Mouse (Mus musculus) cerebellum, postnatal 25 days (tissue): ENCODE measurements at regions not wholly inside any gene's neighbourhood (a gene's known extent, or its start where the extent isn't known, plus 50 kb on each side); places are given as distances from the start of the nearest gene placed in this dataset.
A peak's percentile ranks its signal among the peaks of the same experiment; 100 is the strongest.

Experiments used
- DNase-seq, 2 experiments: peaks; one replicate each; pipeline ENCODE4 v3.0.0; 2021; ENCODE audit warnings: mixed read lengths in 2 of 2

DNA sequence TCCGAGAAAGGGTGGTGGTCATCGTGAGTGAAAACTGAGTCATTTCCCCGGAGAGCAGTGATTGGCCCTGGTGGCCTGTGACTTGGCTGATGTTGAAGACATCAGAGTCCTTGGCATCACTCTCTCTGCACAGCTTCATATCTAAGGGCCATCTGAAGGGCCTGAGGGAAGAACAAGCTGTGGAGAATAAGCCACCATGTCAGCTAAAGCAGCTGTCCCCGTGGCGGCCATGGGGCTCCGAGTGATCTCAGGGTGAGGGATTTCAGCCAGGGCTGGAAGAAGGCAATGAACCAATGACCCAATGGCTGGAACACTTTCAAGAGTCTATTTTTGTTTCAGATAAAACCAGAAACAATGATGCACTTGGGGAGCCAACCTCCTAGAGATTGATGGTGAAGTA, 62.2 kb downstream of the Ttc32 start:
- DNase-seq = no peak

DNA sequence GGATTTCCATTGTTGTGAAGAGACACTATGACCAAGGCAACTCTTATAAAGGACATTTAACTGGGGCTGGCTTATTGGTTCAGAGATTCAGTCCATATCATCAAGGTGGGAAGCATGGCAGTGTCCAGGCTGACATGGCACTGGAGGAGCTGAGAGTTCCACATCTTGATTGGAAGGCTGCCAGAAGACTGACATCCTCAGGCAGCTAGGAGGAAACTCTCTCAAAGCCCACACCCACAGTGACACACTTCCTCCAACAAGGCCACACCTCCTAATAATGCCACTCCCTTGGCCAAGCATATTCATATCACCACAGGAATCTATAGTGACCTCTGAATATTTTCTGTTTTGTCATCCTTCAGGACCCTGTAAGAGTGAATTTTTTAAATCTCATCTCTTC, 65.3 kb downstream of the Ttc32 start:
- DNase-seq = no peak

DNA sequence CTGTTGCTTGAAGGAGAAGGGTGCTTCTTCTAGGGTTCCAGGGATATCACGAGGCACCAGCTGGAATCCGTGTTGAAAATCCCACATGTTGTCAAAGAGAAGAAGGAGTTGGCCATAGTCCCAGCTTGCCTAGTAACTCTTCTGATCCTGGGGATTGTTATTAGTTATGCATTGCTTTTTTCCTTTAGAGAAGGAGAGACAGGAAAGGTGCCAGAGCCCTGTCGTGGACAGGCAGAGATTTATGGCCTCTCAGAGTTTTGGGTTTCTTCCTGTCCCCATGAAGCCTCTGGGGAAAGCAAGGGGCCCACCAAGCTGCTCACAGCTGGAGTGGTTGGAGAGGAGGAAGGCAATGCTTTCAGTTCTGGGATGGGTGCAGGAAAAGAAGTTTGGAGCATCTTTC, 76.6 kb downstream of the Ttc32 start:
- DNase-seq = no peak

DNA sequence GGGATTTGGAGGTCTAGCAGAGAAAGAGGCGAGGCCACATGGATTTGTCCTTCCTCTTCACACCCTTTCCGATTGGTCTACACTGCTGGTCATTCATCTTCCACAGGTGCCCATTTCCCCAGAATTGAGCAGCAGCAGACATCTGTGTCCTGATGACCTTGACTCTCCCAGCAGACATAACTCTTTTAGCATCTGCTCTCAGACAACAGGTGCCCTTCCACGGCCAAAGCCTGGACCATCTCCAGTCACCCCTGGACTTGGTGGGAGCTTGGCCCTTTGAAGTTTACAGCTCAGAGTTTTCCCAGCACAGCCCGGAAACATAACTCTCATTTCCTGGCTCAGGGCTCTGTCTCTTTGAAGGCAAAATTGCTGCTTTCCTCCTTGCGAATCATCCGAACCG, 80.0 kb downstream of the Ttc32 start:
- no peak for DNase-seq

DNA sequence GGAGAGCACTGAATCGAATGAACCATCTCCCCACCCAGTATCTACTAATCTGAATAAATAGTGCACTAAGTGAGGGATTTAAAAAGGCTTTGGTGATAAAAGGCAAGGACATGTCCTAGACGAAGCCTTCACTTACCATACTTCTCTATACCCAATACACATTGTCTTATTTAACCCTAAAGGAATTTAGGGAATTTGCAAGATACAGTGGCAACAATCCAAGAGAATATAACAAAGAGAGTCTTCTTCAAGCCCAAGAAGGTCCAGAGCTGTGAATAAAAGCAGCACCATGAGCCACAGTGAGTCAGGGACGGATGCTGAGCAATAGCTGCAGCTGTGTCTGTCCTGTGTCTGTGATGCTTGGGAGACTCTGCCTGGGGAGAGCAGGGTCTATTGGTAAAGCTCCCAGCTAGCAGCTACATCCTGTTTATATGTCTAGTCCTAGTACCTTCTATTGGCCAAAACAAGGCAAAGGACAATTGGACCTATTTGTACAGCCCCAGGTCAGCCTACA, 82.4 kb downstream of the Ttc32 start:
- DNase-seq = no peak

DNA sequence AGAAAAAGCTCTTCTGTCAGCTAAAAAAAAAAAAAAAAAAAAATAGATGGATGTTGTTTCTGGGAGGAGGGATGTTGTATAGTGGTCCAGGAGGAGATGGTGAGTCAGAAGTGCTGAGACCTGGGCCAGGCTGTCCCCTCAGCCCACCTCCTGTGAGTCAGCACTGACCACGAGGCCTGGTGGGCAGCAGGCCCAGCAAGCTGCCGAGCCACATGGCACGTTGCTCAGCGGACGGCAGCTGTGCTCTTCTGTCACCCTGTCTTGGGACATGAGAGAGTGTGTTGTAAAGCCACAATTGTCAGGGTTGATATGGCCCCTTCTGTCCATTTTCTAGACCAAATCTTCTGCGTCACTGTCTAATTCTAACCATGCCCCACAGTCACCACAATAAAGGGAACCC, 83.9 kb downstream of the Ttc32 start:
- peak; percentile 61 to 79 for DNase-seq

DNA sequence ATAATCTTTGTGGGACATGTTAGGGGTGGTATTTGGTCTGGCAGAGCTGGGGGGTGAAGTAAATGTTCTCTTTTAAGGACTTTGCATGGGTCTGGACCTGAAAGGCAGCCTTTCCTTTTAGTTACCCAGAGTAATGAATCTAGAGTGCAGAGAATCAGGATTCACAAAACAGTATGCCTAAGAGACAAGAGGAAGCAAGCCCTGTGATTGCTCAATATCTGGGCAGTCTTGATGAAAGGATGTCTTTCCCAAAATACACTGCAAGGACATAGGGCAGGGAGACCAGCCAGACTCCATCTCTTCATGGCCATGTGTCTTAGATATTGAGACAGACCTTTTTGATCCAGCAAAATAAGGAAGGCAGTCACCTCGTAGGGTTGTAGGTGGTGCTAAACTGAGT, 84.3 kb downstream of the Ttc32 start:
- no peak for DNase-seq

DNA sequence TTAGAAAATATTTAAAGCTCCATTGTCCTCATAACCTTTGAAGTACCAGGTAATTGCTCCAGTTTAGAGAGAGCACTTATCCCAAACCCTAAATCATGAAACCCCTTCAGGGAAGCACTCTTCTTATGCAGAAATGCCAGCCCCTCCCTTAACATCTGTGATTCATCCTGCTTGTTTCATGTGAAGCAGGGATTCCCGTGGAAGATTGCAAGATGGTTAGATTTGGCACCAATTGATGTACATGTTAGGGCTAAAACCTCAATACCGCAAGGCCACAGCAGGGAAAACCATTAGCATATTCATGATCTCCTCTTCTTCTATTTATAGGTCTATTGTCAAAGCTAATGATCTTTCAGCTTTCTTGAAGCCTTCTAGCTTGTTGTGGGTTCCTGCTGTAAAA, 88.8 kb downstream of the Ttc32 start:
- no peak for DNase-seq

DNA sequence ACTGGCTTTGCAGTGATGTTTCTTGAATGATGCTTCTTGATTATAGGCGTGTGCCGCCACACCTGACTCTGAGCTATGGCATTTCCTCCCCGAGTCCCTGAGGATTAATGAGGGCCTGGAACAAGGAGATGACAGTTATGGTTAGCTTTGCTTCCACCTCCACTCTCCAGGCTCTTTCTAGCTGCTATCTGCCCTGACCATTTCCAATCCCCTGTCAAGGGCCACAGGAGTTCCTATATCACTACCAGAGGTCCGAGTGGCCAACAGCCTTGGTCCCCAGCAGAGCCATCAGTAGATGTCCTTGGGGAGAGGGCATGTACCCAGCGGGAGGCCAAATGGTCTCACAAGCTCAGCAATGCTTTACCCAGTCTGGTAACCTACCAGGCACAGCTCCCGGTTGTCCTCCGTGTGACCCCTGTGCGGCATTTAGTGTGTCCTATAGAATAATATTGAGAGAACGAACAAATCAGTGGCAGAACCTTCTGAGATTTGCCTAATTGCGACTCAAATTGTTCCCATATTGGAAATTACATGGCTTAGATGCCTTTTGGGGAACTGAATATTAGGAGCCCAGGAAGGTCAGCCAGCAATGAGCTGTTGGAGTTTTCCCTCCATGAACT, 98.2 kb downstream of the Ttc32 start:
- no peak for DNase-seq

DNA sequence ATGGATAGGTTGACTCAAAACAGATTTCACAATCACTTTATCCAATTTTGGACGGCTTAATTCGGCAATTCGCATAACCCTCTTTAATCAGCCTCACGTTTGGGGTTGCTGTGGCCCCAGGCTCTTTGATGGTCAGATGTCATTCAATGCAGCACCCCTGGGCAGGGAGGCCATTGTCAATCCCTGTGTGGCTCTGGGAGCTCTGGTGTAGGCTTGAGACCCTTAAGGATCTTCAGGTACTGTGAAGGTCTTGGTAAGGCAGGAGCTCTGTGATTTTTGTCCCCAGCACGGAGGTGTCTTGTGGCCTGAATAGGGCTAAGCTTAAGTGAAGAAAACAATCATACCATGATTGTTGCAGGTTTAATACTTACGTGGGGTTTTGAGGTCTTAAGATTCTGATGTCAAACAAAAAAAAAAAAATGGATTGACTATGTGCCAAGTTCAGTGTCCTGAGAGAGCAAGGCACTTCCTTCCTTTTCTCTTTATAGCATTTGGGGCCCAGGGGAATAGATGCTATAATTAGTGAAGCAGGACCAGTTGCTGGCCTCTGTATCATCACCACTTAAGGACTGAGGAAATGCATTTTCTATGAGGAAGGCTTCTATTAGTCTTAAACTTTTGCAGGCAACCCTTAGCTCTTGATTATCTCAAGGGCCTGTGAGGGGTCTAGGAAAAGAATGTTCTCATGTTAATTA, 98.9 kb downstream of the Ttc32 start:
- no peak for DNase-seq

DNA sequence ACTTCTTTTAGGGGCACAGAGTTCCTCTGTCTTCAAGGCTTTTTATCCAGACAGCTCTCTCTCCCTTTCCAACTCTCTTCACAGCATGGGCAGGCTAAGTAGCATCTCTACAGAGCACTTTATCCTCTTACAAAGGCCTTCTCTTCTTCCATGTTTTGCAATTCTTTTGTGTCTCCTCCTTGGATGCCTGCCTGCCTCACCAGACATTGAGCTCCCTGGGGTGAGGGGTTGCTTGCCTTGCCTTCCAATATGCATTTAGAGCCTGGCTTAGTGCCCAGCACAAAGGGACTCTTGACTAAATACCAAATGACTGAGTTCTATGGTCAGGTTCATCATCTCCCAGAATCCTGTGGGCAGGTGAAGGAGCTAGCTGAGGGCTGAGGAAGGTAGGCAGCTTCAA, 102.8 kb downstream of the Ttc32 start:
- peak; percentile 27 to 37 for DNase-seq

DNA sequence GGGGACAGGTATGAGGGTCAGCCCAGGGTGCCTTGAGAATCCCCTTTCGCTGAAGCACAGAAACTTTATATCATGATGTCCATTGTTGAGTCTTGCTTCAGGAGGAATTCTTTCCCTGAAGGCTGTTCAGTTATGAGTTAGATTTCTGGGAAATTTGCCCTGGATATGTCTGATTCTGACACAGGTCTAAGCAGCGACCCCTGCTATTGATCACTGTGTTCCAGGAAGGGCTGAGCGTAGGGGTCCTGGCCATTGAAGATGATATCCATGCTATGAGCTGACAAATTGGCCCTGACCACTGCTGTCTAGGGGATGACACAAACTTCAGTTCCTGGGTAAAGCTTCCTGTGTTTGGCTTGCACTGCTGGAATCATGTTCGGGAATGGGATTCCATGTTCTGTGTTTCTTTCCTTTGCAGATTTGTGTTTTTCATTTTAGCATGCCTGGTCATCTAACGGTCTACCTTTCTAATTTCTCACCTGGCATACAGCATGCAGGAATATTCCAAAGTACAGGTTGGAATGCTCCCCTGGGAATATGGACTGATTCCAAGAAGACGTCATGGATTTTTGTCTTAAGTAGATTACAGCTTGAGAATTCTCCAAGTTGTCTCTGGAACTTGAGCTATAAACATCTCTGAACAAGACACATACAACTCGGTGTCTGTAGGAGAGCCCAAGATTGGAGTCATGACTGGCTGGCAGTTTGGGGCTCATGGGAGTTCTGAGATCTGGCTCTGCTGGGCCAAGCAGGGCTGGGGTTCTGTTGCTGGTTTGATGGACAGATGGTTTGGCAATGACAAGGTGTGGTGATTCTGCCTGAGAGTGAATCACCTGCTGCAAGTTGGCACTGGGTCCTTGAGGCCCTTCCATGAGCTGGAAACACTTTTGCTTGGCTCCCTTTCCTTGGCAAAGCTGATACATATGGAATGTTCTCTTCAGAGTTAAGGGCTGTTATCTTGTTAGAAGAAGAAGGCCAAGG, 104.4 kb downstream of the Ttc32 start:
- DNase-seq = peak; percentile 78 to 82

DNA sequence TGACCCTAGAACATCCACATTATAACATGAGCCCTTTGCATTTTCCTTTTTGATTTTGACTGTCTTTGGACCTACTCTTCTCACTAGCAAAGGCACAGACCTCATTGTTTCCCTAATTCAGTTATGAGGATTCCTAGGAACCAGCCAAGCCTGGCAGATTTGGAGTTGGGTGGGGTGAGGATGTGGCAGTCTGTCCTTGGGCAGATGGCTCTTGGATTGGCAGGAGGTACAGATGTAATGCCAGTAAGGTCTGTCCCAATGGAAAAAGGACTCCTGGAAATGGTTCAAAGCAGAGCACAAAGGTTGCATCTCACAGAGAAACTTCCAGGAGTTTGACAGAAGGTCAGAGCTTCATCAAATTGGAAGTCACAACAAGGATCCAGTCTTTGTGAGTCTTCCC, 121.2 kb downstream of the Ttc32 start:
- DNase-seq = no peak

DNA sequence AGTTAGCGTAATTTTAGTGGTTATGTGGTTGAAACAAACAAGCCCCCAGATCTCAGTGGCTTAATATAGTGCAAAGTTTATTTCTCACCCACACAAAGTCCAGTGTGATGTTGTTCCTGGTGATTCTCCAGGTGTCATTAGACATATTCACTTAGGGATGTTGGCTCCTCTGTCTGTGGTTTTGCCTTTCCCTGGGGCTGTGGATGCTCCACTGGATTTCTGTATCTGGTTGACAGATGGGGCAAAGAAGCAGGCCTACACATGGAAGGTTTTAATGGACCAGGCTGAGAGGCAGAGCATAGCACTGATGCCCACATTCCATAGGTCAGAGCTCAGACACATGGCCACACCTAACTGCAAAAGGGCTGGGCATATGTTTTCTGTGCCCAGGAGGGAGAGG, 121.6 kb downstream of the Ttc32 start:
- DNase-seq = no peak

DNA sequence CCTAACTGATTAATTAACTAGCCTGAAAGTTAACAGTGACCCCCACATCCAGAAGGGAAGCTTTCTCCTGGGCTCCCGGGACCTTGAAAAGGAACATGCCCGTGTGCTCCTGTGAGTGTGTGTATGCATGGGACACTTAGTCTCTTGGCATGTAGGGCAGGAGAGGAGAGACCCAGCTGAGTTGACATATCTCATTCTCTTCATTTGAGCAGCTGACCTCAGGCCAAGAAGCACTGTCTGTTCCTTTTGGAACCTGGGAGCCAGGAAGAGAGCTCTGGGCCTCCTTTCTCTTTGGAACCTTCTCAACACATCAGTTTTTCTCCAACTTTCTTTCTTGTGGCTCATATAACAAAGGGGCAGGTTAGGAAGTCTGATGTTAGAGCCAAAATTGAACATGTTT, 124.7 kb downstream of the Ttc32 start:
- DNase-seq = no peak

DNA sequence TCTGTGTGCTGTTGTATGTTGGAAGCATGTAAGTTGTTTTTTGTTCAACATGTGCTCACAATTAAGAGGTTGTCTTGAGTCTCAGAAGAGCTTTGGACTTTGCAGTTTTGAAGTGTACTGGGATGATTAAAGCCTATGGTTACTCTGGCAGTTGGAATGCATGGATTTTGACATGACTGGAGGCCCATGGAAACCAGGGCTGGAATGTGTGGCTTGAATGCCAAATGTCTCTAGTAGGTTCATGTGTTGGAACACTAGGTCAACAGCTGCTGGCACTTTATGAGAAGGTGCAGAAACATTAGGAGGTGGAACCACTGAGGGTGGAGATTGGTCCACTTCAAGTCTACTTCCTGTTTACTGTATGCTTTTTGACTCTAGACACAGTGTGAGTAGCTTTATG, 127.0 kb downstream of the Ttc32 start:
- DNase-seq = no peak

DNA sequence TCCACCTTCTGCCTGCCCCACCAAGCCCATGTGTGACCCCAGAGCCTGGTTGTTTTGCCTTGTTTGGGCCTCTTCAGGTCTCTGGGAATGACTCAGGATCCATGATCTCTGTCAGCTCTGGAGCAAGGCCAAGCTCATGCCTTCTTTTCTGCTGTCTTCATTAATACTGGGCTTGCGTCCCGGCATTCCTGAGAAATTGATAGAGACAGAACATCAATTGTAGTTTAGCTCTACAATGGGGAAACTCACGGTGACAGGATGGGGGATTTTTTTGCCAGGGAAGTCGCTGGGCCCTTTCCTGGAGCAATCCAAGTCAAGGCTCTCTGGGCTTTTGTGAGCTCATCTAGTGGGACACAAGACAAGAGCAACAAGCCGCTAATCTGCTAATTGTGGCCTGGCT, 129.0 kb downstream of the Ttc32 start:
- DNase-seq = no peak

DNA sequence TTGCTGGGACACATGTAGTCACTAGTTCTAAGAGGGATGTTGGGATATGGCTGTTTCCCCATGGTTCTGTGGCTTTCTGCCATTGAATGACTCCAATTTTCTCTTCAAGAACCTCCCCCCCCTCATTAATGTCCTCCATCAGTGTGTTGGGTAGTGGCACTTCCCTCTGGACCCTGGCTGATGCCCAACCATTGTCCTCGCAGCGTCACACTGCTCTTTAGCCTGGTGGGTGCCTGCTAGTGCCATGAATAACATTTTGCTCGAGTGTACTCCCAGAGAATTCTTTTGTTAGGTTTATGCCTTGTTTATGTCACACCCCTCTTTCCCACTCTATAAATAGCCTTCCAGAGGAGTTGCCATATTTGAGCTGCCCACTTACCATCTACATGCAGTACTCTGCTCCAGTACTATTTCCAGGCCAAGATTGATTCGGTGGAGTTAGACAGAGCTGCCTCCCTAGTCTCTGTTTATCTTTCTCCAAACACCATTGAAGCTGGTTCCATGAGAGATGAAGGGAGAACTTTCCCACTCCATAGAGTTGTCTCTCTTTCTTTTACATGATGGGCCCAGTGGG, 135.7 kb downstream of the Ttc32 start:
- DNase-seq = no peak

DNA sequence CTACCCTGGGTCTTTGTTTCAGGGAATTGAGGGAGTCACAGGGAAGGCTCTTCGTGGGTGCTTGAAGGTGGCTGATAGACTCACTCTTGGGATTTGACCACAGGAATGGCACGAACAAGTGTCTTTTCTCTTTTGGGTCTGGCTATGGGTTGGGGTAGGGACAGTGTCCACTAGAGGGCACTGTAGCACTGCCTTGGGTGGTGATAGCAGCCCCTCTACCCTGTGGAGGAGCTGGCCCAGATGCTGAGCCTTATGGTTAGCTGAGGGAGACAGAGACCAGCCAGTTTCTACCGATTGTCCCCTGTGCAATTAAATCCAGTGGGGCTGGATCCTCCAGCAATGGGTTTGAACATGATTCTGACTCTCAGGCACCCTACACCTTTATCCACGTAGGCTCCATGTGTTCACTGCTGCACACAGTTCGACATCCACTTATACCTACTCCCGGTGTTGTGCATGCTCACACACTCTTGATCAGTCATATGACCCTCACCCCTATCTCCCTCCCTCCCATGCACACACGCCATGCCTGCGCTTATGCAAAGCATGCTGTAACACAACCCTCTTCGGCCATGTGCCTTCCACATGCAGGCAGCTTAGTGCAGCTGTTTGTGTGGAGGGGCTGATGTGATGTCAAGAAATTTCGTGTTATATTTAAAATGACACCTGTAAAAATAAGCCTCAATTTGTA, 136.6 kb downstream of the Ttc32 start:
- peak in 1 of 2 experiments; percentile 31 for DNase-seq

DNA sequence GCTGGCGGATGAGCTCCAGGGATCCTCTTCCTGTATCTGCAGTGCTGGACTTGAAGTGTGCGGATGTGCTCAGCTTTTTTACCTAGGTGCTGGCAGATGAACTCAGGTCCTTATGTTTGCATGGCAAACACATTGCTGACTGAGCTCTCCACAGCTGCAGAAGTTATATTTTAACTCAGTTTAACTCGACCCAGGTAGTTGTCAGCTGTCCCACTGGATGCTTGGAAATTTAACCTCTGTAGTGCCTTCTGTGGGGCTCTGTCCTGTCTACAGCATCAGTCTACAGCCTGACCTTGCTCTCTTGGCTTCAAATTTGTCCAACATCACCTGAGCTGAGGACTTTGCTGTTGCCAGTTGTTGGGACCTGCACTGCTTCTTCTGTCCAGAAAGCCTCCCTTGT, 139.2 kb downstream of the Ttc32 start:
- DNase-seq = no peak

DNA sequence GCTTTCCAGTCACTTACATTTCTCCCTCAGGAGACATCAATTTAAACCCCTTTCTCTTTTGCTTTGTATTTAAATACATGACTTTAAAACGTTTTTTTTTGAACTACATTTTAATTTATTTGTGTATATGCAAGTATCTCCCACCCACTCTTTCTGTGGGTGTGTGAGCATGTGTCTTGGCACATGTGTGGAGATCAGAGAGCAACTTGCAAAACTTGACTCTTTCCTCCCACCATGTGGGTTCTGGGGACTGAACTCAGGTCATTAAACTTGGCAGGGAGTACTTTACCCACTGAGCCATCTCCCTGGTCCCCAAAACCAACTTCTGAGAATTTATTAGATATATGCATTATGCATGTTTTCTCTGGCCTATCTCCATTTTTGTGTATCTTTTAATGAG, 143.9 kb downstream of the Ttc32 start:
- no peak for DNase-seq

DNA sequence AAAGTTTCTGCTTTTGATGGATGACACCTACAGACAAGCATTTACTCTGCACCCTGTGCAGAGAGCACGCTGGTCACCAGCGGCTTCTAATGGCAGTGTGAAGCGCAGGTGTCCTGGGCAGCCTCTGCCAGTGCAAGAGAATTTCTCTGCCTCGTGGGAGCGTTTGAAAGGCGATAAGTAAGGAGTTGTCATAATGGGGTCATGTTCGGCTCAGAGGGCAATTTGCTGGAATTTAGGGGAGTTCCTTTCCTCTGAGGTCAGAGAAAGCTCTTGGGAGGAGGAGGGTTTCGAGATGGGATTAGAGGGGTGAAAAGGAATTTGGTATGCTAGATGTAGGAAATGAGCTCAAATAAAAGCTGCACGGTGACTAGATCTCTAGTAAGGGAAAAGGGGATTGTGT, 144.5 kb downstream of the Ttc32 start:
- DNase-seq = no peak

DNA sequence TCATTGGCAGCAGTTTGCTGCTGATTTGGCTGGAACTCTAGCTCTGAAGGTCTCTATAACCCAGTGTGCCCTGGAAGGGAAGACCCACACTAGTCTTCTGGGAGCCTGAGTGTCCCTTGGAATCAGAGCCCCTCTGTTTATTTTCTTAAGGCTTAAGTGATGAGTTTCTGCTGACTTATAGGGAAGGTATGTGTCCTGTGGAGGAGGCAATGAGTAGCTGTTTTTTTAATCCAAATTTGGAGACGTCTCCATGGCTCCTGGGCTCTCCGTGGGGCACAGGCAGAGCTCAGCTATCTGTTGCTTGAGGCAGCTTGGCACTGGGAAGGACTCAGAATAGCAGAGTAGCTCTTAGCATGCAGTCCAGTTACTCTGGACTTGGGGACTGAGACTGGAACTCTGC, 146.4 kb downstream of the Ttc32 start:
- DNase-seq = no peak
